Mouse (Mus musculus) neural tube, embryonic 11.5 days (tissue): ENCODE measurements around the gene Fbxl17. TPM values are rescaled to one million over a fixed set of nuclear protein-coding genes. Genes with fewer than 3 reads are reported as not detected.

Source experiments
- ATAC-seq: fragments of 200-750 bp; cut with Nextera tagmentation; 2 replicates; pipeline ENCODE4 v1.8.0; 2017; ENCODE audit warnings: moderate number of reproducible peaks, mild to moderate bottlenecking, moderate TSS enrichment, moderate library complexity; ENCODE audit not compliant: insufficient read depth, low FRiP score, low TSS enrichment
- DNase-seq: peaks from one replicate; pipeline ENCODE4 v3.0.0-alpha.2; 2015; ENCODE audit warnings: low spot score
- H3K27ac ChIP-seq: fragments of 300-500 bp; sonication (generic); 2 replicates; pipeline ENCODE4 v1.5.1; 2014; ENCODE audit warnings: low read depth, mild to moderate bottlenecking, low read length
- H3K27me3 ChIP-seq: fragments of 300-500 bp; sonication (generic); 2 replicates; pipeline ENCODE4 v1.6.1; 2014; ENCODE audit warnings: mild to moderate bottlenecking, low read length, mixed read lengths; ENCODE audit not compliant: control insufficient read depth, insufficient read depth
- H3K36me3 ChIP-seq: fragments of 300-500 bp; sonication (generic); 2 replicates; pipeline ENCODE4 v1.6.1; 2014; ENCODE audit warnings: mild to moderate bottlenecking, low read length, moderate library complexity, mixed read lengths; ENCODE audit not compliant: control insufficient read depth, insufficient read depth
- H3K4me1 ChIP-seq: fragments of 300-500 bp; sonication (generic); 2 replicates; pipeline ENCODE4 v1.6.1; 2014; ENCODE audit warnings: low read length, mixed read lengths; ENCODE audit not compliant: control insufficient read depth, insufficient read depth
- H3K4me2 ChIP-seq: fragments of 300-500 bp; sonication (generic); 2 replicates; pipeline ENCODE4 v1.6.1; 2014; ENCODE audit warnings: low read depth, mild to moderate bottlenecking, moderate library complexity
- H3K4me3 ChIP-seq: fragments of 300-500 bp; sonication (generic); 2 replicates; pipeline ENCODE4 v1.5.1; 2014; ENCODE audit warnings: low read depth, low read length
- H3K9ac ChIP-seq: fragments of 300-500 bp; sonication (generic); 2 replicates; pipeline ENCODE4 v1.6.1; 2014; ENCODE audit warnings: mild to moderate bottlenecking, low read length
- H3K9me3 ChIP-seq: fragments of 300-500 bp; sonication (generic); 2 replicates; pipeline ENCODE4 v1.6.1; 2016; ENCODE audit warnings: low read length; ENCODE audit not compliant: control insufficient read depth
- WGBS: fragments of 180-500 bp; shearing (Covaris S2); extraction: QIAGEN DNeasy Blood & Tissue Kit; methylation state at CpG from one replicate; pipeline ENCODE4 v1.1.7; 2014; 5-methylcytosine and 5-hydroxymethylcytosine counted together
- polyA plus RNA-seq: library from polyadenylated mRNA; unstranded; fragments of >200 nt; fragmentation: Nextera tagmentation; extraction: Ambion mirVana; gene quantifications from 2 replicates; pipeline ENCODE4 v1.2.1, GENCODE M21; 2014

The Fbxl17 gene
- polyA plus RNA-seq, 1 experiment from 2014 or later, result 7.8 TPM

DNA sequence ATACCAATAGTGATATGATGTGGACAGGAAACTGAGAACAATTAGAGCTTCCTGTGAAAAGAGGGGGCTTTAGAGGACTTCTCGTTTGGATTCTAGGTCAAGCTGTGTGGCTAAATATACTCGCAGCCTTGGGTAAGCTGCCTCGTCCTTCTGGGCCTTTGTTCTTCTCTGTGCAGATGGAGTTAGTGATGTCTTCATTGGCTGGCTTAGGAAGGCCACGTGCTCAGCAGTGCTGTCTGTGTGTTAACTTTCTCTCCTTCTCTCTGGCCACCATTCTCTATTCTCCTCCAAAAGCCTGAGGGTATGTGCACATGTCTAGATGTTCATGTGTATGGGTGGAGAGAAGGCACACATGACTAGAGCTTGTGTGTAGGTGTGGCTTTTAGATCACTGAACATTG is 470.7 kb downstream of the Fbxl17 start:
- Histone ChIP-seq H3K4me1 (0 out of 2 replicates have a peak, but pooled peaks cover 2% of the 10 kb centered on the region), H3K4me2 (no peak overlapping the region), H3K27me3 (no peaks in the 10 kb centered on the region), H3K9me3 (no peaks in the 10 kb centered on the region), H3K4me3 (no peak overlapping the region), H3K9ac (no peak overlapping the region), H3K36me3 (no peaks in the 10 kb centered on the region), H3K27ac (no peak overlapping the region)
- no peak for ATAC-seq
- no peak for DNase-seq
- 69% methylated on average over 4 of the region's 4 CpGs for WGBS

DNA sequence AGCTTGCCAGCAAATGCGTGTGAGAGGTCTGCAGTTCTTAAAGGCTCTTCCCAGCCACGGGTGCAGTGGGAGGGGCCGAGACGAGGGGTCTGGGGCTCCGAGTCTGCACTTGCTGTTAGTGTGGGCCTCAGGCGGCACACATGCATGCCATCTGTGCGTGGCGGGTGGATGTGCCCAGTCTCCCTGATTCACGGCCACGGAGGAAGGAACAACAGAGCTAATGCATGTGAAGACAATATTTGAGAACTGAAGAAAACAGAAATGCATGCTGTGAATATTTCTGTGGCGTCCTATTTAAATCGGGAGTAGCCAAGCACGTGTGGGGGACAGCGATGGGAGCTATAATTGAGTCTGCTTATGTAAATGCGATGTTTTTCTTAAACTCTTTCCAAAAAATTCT is 474.6 kb downstream of the Fbxl17 start:
- 52% methylated on average over 15 of the region's 15 CpGs for WGBS
- no peak overlapping the region for H3K27ac ChIP-seq
- no peak overlapping the region for H3K4me2 ChIP-seq
- H3K4me1 ChIP-seq, result 0 out of 2 replicates have a peak, but pooled peaks cover 2% of the 10 kb centered on the region
- no peak overlapping the region for H3K4me3 ChIP-seq
- no peaks in the 10 kb centered on the region for H3K9me3 ChIP-seq
- ATAC-seq, result no peak
- no peak overlapping the region for H3K9ac ChIP-seq
- H3K27me3 ChIP-seq, result no peaks in the 10 kb centered on the region
- no peak for DNase-seq
- H3K36me3 ChIP-seq, result no peaks in the 10 kb centered on the region

DNA sequence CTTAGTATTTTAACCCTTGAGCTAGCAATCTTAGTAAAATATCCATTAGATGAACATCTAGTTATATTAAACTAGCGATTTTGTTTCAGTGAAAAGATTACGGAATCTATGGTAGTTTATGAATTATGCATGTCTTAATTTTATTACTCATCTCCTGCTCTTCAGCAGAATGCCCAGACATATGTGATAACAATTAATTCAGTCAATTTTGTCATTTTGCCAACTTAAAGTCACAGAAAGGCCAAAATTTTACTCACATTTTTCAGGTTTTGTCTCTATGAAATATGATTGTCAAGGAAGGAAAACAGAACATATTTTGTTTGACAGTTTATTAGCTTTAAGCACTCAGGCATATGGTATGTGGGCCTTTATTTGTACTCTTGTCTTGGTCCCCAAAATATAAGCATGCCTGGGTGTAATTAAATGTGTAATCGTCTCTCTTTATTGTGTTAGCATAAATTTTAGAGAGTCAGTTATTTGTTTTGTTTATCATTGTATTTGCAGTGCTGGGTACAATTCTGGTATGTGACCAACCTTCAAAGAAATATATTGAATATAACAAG is 482.1 kb downstream of the Fbxl17 start:
- Histone ChIP-seq H3K9ac (no peak overlapping the region), H3K4me3 (no peak overlapping the region), H3K9me3 (no peaks in the 10 kb centered on the region), H3K4me1 (no peaks in the 10 kb centered on the region), H3K36me3 (no peaks in the 10 kb centered on the region), H3K27me3 (no peaks in the 10 kb centered on the region), H3K27ac (no peak overlapping the region), H3K4me2 (no peak overlapping the region)
- ATAC-seq (no peak), DNase-seq (no peak)
- 87% methylated on average over 3 of the region's 3 CpGs for WGBS

DNA sequence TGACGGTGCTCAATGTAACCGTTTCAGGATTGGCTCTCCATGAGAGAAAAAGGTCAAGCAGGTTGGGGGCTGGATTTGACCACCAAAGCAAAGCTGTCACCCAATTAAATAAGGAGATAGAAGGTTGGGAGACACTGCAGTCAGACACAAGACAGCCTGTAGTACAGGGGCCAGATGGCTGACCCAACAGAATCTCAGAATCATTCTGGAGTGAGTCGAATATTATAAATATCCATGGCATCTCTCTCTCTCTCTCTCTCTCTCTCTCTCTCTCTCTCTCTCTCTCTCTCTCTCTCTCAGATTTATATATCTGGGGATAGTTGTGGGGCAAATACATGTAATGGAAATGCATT is 487.3 kb downstream of the Fbxl17 start:
- no peaks in the 10 kb centered on the region for H3K36me3 ChIP-seq
- no peak overlapping the region for H3K27ac ChIP-seq
- 61% methylated on average over 3 of the region's 3 CpGs for WGBS
- DNase-seq (no peak), ATAC-seq (no peak)
- no peak overlapping the region for H3K9ac ChIP-seq
- no peaks in the 10 kb centered on the region for H3K27me3 ChIP-seq
- H3K4me2 ChIP-seq, result no peak overlapping the region
- H3K4me1 ChIP-seq, result no peaks in the 10 kb centered on the region
- no peaks in the 10 kb centered on the region for H3K9me3 ChIP-seq
- H3K4me3 ChIP-seq, result no peak overlapping the region

DNA sequence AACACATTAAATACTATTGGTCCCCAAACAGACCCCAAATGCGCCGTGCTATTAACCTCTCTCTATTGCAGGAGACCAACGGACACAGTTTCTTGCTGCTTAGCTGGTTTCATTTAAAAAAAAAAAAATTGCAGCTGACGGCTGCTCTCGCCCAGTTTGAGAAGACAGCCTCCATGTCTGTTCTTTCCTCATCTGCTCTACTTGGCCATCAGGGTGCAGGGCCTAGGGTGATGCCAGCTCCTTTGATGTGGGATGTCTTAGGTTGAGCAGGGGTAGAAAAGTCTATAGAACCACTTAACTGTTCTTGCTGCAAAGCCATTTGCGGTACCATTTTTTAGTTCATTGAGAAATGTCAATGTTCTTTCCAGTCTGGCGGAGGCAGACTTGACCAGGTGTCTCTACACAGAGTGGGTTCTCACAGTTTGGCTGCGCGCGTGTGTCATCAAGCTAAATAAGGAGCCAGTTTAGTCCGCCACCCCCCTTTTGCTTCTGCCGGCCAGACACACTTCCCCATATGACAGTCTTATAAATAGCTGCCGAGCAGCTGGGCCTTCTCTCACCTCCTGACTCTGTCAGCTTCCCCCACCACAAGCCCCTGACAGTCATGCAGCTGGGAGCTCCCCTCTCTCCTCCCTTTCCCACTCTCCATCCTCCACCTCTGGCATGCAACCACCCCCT is 487.8 kb downstream of the Fbxl17 start:
- H3K4me2 ChIP-seq, result no peak overlapping the region
- H3K9me3 ChIP-seq, result no peaks in the 10 kb centered on the region
- no peaks in the 10 kb centered on the region for H3K36me3 ChIP-seq
- 76% methylated on average over 13 of the region's 13 CpGs for WGBS
- H3K4me1 ChIP-seq, result no peaks in the 10 kb centered on the region
- no peak overlapping the region for H3K4me3 ChIP-seq
- DNase-seq (no peak), ATAC-seq (no peak)
- H3K27ac ChIP-seq, result no peak overlapping the region
- H3K9ac ChIP-seq, result no peak overlapping the region
- no peaks in the 10 kb centered on the region for H3K27me3 ChIP-seq

DNA sequence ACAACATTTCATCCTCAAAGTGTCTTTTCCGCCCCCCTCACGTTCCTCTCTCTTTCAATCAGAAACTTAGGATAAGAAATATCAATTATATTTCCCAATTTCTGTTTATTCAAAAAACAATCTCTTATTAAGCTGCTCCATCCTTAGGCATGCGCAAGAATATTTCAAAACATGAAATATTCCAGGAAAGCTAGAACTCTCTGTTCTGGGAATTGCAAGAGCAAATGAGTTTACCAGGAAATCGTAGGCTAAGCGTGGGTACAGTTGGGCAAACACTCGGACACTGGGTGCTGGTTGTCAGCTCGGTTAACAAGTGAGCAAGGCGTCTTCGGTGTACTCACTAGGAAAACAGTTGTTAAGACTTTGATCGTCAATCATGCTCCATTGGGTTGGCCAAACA is 489.0 kb downstream of the Fbxl17 start:
- no peak overlapping the region for H3K4me2 ChIP-seq
- ATAC-seq (no peak), DNase-seq (no peak)
- no peak overlapping the region for H3K4me3 ChIP-seq
- H3K9ac ChIP-seq, result no peak overlapping the region
- no peaks in the 10 kb centered on the region for H3K36me3 ChIP-seq
- WGBS, result 89% methylated on average over 10 of the region's 10 CpGs
- H3K27me3 ChIP-seq, result no peaks in the 10 kb centered on the region
- H3K9me3 ChIP-seq, result no peaks in the 10 kb centered on the region
- H3K27ac ChIP-seq, result no peak overlapping the region
- no peaks in the 10 kb centered on the region for H3K4me1 ChIP-seq

DNA sequence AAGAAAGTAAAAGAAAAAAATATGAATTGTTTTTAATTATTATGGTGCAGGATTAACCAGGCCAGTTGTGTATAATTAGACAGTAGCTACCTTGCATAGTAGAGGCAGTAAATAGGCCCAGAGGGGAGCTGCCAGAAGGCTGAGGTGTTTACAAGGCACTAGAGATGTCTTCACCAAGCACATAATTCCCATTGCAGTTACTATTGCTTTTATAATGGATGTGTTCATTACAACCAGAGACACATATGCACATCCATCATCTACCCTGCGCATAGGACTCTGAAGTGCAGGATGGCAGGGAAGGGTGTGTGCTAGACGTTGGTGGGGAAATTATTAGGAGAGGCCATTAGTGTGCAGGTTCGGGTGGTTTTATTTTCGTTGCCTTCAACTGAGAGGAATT is 491.0 kb downstream of the Fbxl17 start:
- no peaks in the 10 kb centered on the region for H3K9me3 ChIP-seq
- H3K27me3 ChIP-seq, result no peaks in the 10 kb centered on the region
- ATAC-seq, result 0 out of 2 replicates have a peak, but pooled peaks have one; percentile 17
- H3K4me3 ChIP-seq, result no peak overlapping the region
- no peak overlapping the region for H3K4me2 ChIP-seq
- no peak for DNase-seq
- H3K36me3 ChIP-seq, result no peaks in the 10 kb centered on the region
- H3K4me1 ChIP-seq, result no peaks in the 10 kb centered on the region
- 62% methylated on average over 4 of the region's 4 CpGs for WGBS
- no peak overlapping the region for H3K27ac ChIP-seq
- no peak overlapping the region for H3K9ac ChIP-seq

DNA sequence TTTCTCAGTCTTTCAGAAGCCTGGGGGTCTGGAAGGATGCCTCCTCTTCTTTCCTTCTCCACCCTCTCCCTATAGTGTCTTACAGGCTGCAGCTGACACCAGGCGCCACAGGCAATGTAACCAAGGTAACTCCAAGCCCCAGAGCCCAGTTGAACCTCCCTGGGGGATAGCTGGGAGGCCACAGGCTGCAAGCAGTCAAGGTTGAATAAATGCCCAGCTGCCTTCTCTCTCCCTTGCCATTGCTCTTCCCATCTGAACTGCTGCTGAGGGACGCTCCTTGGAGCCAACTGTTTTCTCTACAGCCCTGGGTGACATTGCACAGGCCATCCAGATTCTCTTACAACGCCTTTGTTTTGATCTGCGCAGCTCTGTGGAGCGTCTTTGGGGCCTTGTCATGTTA is 491.5 kb downstream of the Fbxl17 start:
- WGBS, result 51% methylated on average over 5 of the region's 5 CpGs
- no peak overlapping the region for H3K4me2 ChIP-seq
- H3K9ac ChIP-seq, result no peak overlapping the region
- ATAC-seq (peak; percentile 72; the same call in 1 of the 2 replicates), DNase-seq (peak; percentile 54)
- no peaks in the 10 kb centered on the region for H3K36me3 ChIP-seq
- no peaks in the 10 kb centered on the region for H3K27me3 ChIP-seq
- no peaks in the 10 kb centered on the region for H3K9me3 ChIP-seq
- no peaks in the 10 kb centered on the region for H3K4me1 ChIP-seq
- H3K27ac ChIP-seq, result peak overlapping the region; percentile 21; the same call in 1 of the 2 replicates
- no peak overlapping the region for H3K4me3 ChIP-seq

DNA sequence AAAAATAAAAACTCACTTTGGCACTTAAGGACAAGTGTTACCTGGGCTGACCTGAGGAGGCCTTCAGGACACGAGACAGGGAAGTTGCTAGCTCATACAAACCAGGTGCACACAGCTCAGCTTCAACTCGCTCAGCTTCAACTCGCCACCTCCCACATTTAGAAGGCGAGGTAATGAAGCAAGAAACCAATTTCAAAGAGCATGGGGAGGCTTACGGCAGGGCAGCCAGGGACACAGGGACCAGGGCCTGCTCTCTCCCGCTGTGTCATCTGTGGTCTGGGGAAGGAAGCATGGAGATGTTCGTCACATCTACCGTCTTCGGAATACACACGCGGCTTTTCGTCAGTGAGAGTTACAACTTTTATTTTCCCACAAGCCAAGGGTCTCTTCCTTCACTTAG is 491.9 kb downstream of the Fbxl17 start:
- Histone ChIP-seq H3K9ac (no peak overlapping the region), H3K4me1 (no peaks in the 10 kb centered on the region), H3K36me3 (no peaks in the 10 kb centered on the region), H3K4me2 (no peak overlapping the region), H3K27ac (peak overlapping the region; percentile 21; the same call in 1 of the 2 replicates), H3K9me3 (no peaks in the 10 kb centered on the region), H3K27me3 (no peaks in the 10 kb centered on the region), H3K4me3 (no peak overlapping the region)
- whole genome bisulfite sequencing, result 77% methylated on average over 12 of the region's 12 CpGs
- ATAC-seq (no peak), DNase-seq (no peak)
